Mouse (Mus musculus) myocyte (in vitro differentiated cells): Measurements from ENCODE around the gene Napsa.

Source experiments
- CEBPB ChIP-seq: IDR thresholded peaks from 2 replicates; pipeline ENCODE4 v1.6.1; 2011; ENCODE audit warnings: mild to moderate bottlenecking, moderate library complexity; ENCODE audit not compliant: poor library complexity, insufficient read depth, severe bottlenecking
- E2F4 ChIP-seq: IDR thresholded peaks from one replicate; pipeline ENCODE4 v1.6.1; 2011; ENCODE audit warnings: mild to moderate bottlenecking, control low read depth, moderate library complexity; ENCODE audit not compliant: insufficient read depth
- MAX ChIP-seq: IDR thresholded peaks from one replicate; pipeline ENCODE4 v1.6.1; 2011; ENCODE audit warnings: low read depth, mild to moderate bottlenecking, control low read depth
- MYOD1 ChIP-seq, 3 experiments: IDR thresholded peaks; one replicate each; pipeline ENCODE4 v1.6.1; 2011; ENCODE audit warnings: control low read depth in 2 of 3, low read depth in 2 of 3, mild to moderate bottlenecking in 2 of 3, moderate library complexity in 1 of 3; ENCODE audit not compliant: insufficient read length in 2 of 3, control insufficient read depth in 1 of 3
- MYOG ChIP-seq, 3 experiments: IDR thresholded peaks; one replicate each; pipeline ENCODE4 v1.6.1; 2011; ENCODE audit warnings: control low read depth in 2 of 3, low read depth in 2 of 3, mild to moderate bottlenecking in 2 of 3; ENCODE audit not compliant: insufficient read length in 2 of 3, control insufficient read depth in 1 of 3, insufficient read depth in 1 of 3
- POLR2A ChIP-seq: IDR thresholded peaks from one replicate; pipeline ENCODE4 v1.6.1; 2011; ENCODE audit warnings: low read depth, mild to moderate bottlenecking, control low read depth, moderate library complexity; ENCODE audit not compliant: insufficient read length
- POLR2AphosphoS2 ChIP-seq: IDR thresholded peaks from one replicate; pipeline ENCODE4 v1.6.1; 2011; ENCODE audit warnings: low read depth, control low read depth; ENCODE audit not compliant: insufficient read length
- REST ChIP-seq: IDR thresholded peaks from one replicate; pipeline ENCODE4 v1.6.1; 2011; ENCODE audit warnings: mild to moderate bottlenecking, control low read depth, moderate library complexity; ENCODE audit not compliant: insufficient read depth, insufficient read length
- SRF ChIP-seq: IDR thresholded peaks from one replicate; pipeline ENCODE4 v1.6.1; 2011; ENCODE audit warnings: low read depth; ENCODE audit not compliant: control insufficient read depth, insufficient read length
- TCF12 ChIP-seq: IDR thresholded peaks from one replicate; pipeline ENCODE4 v1.6.1; 2011; ENCODE audit warnings: mild to moderate bottlenecking, control low read depth; ENCODE audit not compliant: poor library complexity, insufficient read depth, severe bottlenecking
- TCF3 ChIP-seq: IDR thresholded peaks from one replicate; pipeline ENCODE4 v1.6.1; 2011; ENCODE audit warnings: low read depth, control low read depth; ENCODE audit not compliant: insufficient read length
- USF1 ChIP-seq: IDR thresholded peaks from one replicate; pipeline ENCODE4 v1.6.1; 2011; ENCODE audit warnings: low read depth, mild to moderate bottlenecking, control low read depth, moderate library complexity

- TF ChIP-seq POLR2A (no peak), MYOD1 (IDR thresholded peaks at IDR 0.05; ENCODE audit: control insufficient read depth in 1 of 3, insufficient read length in 2 of 3, low read depth in 2 of 3) (no peak), USF1 (no peak), MYOG (IDR thresholded peaks at IDR 0.05; ENCODE audit: control insufficient read depth in 1 of 3, insufficient read depth in 1 of 3, insufficient read length in 2 of 3, low read depth in 2 of 3) (no peak), TCF12 (no peak), MAX (no peak), POLR2AphosphoS2 (no peak), CEBPB (no peak), TCF3 (no peak), E2F4 (no peak), SRF (no peak), REST (no peak)
These were observed 29.5 kb downstream of the Napsa start for GRCm38 (mm10) chr7:44601646-44602045.
